Mouse (Mus musculus) cerebellum, adult 18-20 months (tissue): ENCODE data around the gene Nhp2.
A peak's percentile ranks its signal among the peaks of the same experiment; 100 is the strongest.
"Not testable (repeated sequence)": the region's sequence is repeated elsewhere in the genome, so short reads cannot be mapped to it uniquely, and the experiment has no call there.

Experiments used
- DNase-seq, 2 experiments: peaks; one replicate each; pipeline ENCODE4 v3.0.0; 2021

Gene Nhp2

DNA sequence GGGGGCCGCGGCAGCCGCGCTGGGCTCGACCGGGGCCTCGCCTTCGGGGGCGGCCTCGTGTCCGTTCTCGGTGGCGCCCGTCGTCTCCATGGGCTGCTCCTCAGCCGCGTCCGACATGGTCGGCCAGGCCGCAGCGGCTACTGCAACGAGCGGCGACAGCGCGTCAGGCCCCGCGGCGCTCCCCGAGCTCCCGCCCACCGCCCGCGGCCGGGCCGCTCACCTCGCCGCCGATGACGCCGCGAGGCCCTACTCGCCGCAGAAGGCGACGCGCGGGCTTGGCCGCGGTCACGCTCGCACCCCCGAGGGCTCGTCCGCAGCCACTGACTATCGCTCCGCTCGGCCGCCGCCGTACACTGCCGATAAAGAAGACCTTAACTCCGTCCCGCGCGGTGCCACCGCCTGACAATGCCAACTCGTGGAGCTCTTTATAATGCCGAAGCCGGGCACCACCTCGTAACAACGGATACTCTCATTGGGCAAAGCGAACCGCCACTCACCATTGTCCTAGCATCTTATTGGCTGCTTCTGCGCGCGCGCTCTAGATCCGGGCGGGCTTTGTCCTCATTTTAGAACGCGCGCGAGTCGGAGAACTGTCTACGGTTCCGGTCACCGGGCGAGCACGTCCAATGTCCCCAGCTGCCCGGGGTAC lies 13.0 kb upstream of the Nhp2 start, which contains the start of gene Hnrnpab:
Gene Hnrnpab (minus strand): TSS at position 401 of the 649 bp plus-strand sequence.
- DNase-seq = peak; percentile 96

DNA sequence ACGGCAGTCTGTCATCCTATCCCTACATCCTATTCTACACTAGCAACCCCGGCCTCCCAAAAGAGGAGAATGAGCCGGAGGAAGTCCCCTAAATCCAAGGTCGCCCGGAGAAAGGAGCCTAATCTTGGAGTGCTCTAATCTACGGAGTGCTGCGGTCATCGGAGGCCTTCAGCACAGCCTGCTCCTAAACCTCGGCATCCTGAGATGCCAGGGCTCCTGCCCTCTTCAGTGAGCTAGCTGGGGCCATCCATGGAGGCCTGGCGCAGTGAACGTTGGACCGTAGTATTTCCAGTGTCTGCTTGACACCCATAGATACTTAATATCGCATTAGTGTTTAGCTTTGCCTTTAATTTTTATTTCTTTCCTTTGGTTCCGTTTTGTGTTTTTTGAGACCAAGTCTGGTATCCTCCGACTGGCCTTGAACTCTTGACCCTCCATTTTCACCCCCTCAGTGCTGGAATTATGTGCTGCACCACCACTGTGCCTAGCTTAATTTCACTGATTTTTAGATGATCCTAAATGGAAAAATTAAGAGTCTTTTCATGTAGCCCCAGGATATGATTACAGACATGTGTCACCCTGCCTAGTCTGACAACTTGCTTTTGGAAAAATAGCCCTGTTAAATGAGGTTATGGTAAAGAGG lies 12.3 kb upstream of the Nhp2 start:
- no peak for DNase-seq

- DNase-seq = no peak
These were observed 10.1 kb upstream of the Nhp2 start for GRCm38 (mm10) chr11:51609266-51609909.

GRCm38 (mm10) chr11:51609940-51610339 lies 9.6 kb upstream of the Nhp2 start:
- not testable (repeated sequence) for DNase-seq

GRCm38 (mm10) chr11:51614256-51614655 lies 5.3 kb upstream of the Nhp2 start:
- no peak for DNase-seq

DNA sequence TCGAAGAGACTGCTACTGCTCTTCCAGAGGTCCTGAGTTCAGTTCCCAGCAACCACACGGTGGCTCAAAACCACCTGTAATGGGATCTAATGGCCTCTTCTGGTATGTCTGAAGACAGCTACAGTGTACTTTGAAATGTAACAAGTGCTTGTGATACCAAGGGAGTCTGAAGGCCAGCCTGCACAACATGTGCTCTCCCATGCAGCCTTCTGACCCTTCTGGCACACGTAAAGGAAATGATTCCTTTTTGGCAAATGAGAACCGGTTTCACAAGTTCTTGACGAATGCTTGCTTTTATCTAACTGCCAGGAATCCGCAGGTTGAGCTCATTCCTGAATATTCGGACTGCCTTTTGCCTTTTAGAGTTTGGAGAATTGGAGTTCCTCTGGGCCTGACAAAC lies 4.4 kb upstream of the Nhp2 start:
- DNase-seq = no peak

DNA sequence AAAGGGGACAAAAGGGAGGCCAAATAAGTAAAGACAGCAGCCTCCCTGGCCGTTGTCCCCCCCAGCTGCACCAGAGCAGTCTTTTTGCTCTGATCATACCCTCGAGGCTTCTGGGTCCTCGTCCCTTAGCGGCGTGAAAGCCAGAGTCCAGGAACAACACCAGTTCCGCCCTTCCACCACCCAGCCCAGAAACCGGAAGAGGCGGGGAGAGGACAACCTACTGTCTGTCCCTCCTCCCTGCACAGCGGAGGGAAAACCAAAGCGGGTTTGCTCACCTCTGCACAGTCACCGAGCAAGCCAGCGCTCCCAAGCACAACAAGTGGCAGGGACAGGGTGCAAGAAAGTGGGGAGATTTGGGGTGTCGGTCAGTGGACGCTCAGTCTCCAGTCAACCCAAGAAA lies 3.9 kb upstream of the Nhp2 start:
- DNase-seq = peak; percentile 47 to 56

GRCm38 (mm10) chr11:51616113-51616512 lies 3.4 kb upstream of the Nhp2 start:
- not testable (repeated sequence) for DNase-seq

- peak; percentile 75 to 79 for DNase-seq
These were observed 1.8 kb upstream of the Nhp2 start for GRCm38 (mm10) chr11:51617693-51618092.

DNA sequence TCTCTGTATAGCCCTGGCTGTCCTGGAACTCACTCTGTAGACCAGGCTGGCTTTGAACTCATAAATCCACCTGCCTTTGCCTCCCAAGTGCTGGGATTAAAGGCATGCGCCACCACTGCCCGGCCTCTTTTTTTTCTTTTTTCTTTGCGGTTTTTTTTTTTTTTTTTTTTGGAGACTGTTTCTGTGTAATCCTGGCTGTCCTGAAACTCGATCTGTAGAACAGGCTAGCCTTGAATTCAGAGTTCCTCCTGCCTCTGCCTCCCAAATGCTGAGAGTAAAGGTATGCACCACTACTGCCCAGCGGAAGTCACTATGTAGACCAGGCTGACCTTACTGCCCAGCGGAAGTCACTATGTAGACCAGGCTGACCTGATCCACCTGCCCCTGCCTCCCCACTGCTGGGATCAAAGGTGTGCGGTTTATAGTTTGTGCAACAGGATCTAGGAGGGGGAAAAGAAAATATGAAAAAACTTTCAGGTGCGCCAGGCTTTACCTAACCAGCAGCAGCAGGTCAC lies 584 bp upstream of the Nhp2 start:
- no peak for DNase-seq

GRCm38 (mm10) chr11:51620084-51620483 lies 549 bp downstream of the Nhp2 start:
- DNase-seq = no peak

GRCm38 (mm10) chr11:51621776-51622175 lies 2.2 kb downstream of the Nhp2 start:
- no peak for DNase-seq

DNA sequence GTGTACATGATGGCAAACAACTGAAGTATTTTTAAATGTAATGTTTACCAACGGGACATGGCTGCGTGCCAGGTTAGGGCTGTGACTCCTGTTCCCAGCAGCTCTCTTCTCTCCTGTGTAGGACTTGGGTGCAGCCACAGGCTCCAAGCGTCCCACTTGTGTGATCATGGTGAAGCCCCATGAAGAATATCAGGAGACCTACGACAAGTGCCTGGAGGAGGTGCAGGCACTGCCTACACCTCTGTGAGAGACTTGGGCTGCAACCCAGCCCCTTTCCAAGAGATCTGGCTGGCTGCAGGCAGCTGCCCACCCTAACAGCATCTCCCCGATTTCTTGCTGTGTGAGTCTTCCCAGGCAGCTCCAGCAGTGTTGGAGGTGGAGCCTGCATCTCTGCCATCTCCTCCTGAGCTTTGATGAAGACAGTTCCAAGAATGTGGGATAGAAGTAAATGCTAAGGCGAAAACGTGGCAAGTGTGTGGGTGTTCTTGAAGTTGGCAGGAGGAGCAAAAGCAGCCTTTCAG lies 3.5 kb downstream of the Nhp2 start:
- no peak for DNase-seq

- no peak for DNase-seq
These were observed 5.8 kb downstream of the Nhp2 start for GRCm38 (mm10) chr11:51625187-51625820.

DNA sequence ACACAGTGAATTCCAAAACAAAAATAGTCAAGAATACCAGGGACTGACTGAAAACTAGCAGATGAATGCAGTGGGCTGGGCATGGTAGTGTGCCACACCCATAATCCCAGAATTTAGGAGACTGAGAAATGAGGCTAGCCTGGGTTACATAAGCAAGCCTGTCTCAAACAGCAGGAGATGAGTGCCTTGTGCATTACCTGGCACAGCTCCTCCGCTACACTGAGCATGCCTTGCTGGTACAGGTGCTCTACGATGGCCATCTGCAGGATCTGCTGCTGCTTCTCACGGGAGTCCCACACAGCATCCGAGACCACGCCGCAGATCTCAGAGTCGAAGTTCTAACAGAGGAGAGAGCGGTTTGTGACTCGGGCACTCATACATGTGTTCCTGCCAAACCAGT lies 7.9 kb downstream of the Nhp2 start:
- DNase-seq = peak; percentile 51 to 55

GRCm38 (mm10) chr11:51627907-51628306 lies 8.4 kb downstream of the Nhp2 start:
- DNase-seq = no peak

DNA sequence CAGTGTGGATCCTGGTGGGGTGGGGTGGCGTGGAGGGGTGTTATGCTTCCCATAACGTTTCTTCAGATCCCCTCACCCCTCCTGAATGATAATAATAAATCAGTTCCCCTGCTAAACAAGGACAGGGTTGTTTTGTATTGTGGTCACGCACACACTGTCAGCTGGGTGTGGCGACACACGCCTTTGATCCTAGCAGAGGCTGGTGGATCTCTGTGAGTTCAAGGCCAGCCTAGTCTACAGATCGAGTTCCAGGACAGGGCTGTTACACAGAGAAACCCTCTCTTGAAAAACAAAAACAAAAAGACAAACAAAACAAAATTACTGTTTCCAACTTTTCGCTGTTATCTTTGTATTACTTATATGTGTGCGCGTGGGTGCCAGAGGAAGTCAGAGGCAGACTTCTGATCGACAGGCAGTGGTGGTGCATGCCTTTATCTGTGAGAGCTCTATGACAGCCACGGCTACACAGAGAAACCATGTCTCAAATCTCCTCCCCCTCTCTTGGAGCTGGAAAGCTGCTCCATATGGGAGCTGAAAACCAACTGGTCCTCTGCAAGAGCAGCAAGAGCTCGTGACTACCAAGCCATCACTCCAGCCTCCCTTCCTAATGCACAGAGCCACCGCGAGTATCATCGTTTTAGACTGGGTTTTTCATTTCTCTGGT lies 10.2 kb downstream of the Nhp2 start:
- DNase-seq = no peak

DNA sequence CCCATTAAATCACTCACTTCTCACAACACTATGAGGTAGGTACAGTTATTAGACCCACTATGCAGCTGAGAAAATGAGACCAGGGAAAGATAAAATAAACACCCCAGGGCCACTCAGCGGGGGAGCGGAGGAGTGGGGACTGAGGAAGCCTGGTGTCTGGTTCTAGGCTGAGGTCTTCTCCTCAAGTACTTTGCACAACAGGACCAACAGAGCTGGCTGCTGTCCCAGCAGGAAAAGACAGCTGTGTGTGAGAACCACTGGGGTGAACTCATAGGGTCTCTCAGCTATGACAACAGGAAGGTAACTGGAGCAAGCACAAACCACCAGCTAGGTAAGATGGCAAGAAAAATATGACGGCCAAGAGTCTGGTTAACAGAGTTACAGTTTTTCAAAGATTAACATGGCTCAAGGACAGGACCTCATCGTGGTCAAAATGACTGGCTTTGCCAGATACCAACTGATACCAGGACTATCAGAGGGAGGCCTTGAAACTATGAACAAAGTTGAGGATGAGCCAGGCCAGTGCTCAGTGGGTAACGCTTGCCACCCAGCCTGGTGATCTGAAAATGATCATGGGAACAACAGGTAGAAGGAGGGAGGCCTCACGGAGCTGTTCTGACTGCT lies 12.7 kb downstream of the Nhp2 start:
- DNase-seq = no peak

- not testable (repeated sequence) for DNase-seq
These were observed 13.7 kb downstream of the Nhp2 start for GRCm38 (mm10) chr11:51633200-51633599.

GRCm38 (mm10) chr11:51633721-51634120 lies 14.2 kb downstream of the Nhp2 start:
- DNase-seq = no peak

- no peak for DNase-seq
These were observed 15.6 kb downstream of the Nhp2 start for GRCm38 (mm10) chr11:51635127-51635524.
